Mouse (Mus musculus): Measurements from ENCODE around the gene Cd3g.
A peak's percentile ranks its signal among the peaks of the same experiment; 100 is the strongest.

The Cd3g gene

GRCm38 (mm10) chr9:44980242-44980641, at the start of gene Cd3g:
TSS of gene Cd3g (minus strand) at chr9:44980431.
- no peak for DNase-seq

GRCm38 (mm10) chr9:45027376-45027775, 47.1 kb upstream of the Cd3g start:
- no peak for DNase-seq

DNA sequence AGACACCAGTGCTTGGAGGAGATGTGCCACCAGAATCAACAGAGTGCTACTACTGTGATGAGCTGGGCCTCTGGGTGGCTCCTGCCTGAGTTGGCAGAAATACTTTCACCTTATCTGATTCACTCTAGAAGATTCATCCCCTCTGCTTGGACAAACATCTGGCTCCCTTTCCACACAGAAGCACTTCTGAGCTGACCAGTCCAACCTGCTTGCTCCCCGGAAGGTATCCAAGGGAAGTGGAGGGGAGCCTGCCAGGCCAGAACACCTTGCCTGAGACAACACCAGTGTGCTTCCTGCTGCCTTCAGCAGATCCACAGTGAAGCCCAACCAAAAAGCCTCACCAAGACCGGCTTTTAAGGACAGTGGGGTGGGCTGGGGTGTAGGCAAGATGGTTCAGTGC, 44.0 kb upstream of the Cd3g start:
- DNase-seq: no peak

GRCm38 (mm10) chr9:45023638-45024037, 43.4 kb upstream of the Cd3g start:
- no peak for DNase-seq

GRCm38 (mm10) chr9:45022800-45023199, 42.6 kb upstream of the Cd3g start:
- peak; percentile 78 to 82 for DNase-seq

- no peak for DNase-seq
Measured at GRCm38 (mm10) chr9:45018031-45018430, 37.8 kb upstream of the Cd3g start.

GRCm38 (mm10) chr9:45015841-45016240, 35.6 kb upstream of the Cd3g start:
- DNase-seq: no peak

DNA sequence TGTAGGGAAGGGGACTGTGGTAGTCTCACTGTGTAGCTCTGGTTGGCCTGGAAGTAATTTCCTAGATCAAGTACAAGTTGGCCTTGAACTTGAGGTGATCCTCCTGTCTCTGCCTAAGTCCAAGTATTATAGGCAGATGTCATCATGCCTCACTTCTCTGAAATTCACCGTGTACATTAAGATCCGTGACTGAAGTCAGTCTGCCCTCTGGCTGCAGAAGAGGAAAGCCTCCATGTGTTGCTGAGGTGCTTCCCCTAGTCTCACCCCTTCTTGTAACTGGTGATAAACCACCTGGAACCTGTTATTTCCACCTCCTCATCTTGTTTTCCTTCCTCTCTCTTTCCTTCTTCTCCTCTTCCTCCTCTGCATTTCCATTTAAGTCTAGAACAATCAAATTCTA, 34.6 kb upstream of the Cd3g start:
- peak in 1 of 2 experiments; percentile 14 for DNase-seq

DNA sequence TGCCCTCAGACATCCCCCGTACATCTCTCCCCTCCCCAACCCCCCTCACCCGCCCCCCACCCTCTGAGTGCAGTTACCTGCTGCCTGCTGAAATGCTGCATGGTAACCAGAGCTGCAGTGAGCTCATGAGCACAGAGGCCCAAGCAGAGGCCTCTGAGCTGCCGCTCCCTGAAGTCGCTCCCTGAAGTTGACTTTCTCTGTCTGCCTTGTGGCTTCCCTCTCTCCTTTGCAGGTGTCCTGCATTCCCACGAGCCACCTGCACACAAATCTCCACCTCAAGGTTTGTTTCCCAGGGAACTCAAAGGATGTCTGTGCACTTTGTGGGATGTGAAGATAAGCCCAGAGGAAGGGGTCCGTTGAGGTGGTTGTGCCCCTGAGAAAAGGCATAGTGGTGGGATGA, 31.1 kb upstream of the Cd3g start:
- DNase-seq: no peak

DNA sequence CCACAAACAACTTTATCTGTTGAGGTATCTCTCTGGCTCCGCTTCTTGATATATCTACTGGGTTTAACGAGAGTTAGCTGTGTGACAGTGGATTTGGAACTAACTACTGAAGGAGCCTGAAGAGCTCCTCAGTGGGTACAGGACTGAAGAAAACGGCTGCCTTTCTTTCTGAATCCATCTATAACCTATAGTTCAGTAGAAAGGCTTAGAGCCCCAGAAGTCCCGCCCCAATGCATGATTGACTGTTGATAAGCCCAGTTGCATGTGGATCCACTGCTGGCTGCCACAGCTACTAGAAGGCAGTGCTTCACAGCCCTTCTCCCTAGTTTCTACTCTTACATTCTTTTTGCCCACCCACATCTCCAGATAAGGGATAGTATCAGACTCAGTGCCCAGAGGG, 30.2 kb upstream of the Cd3g start:
- DNase-seq: no peak

- DNase-seq: no peak
Measured at GRCm38 (mm10) chr9:45009180-45010078, 29.2 kb upstream of the Cd3g start, which contains the start of gene Cd3e. TSS of gene Cd3e (minus strand) at chr9:45009627.

DNA sequence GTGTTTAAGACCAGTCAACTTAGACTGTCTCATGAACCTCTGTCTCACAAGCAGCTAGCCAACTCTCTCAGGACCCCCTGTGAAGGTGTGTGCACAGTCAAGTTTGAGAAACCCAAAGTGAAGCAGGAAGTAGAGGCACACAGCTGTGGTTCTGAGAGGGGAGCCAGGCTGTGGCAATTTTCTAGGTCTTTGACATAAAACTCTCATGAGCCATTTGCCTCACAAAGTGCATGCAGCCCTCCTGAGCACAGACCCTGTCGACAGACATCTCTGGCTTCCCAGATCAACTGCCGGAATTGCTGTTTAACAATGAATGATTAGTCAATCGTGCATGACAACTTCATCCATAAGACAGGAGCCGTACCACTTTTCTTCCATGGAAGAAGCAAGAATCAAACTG, 28.1 kb upstream of the Cd3g start:
- no peak for DNase-seq

- DNase-seq: no peak
Measured at GRCm38 (mm10) chr9:45007404-45007803, 27.2 kb upstream of the Cd3g start.

- DNase-seq: no peak
Measured at GRCm38 (mm10) chr9:45000249-45000648, 20.0 kb upstream of the Cd3g start.

- DNase-seq: no peak
Measured at GRCm38 (mm10) chr9:44999776-45000175, 19.5 kb upstream of the Cd3g start.

DNA sequence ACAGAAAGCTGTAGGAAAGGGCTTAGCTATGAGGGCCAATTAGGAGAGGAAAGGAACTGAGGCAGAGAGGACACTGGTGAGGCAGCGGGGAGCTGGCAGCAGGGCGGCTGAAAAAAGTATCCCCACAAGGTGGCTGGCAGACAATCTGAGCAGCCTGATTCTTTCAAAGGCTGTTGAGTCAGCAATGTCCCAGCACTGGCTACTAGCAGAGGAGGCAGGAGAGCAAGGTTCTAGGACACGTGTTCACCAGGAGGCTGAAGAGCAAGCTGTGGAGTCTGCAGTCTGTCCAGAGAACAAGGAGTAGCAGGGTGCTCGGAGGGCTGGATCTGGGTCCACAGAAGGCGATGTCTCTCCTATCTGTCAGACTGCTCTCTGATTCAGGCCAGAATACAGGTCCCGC, 18.9 kb upstream of the Cd3g start:
- no peak for DNase-seq

- no peak for DNase-seq
Measured at GRCm38 (mm10) chr9:44998138-44998537, 17.9 kb upstream of the Cd3g start.

DNA sequence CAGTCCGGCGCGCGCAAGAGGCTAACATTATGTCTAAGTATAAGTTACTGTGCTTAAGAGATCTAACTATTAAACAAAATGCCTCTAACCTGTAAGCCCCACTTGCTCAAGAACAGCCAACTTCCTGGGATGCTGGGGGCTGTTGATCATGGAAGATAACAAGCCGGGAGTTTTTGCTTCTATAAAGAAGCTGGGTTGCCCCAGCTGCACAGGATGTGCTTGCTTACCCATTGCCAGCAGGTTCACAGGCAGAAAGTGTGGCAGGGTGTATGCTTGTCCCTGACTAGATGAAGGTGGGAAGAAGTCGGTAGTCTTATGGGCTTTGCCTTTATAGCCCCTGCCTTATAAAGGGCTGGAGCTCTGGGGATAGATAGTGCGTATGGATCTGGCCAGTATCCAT, 16.4 kb upstream of the Cd3g start:
- DNase-seq: no peak

DNA sequence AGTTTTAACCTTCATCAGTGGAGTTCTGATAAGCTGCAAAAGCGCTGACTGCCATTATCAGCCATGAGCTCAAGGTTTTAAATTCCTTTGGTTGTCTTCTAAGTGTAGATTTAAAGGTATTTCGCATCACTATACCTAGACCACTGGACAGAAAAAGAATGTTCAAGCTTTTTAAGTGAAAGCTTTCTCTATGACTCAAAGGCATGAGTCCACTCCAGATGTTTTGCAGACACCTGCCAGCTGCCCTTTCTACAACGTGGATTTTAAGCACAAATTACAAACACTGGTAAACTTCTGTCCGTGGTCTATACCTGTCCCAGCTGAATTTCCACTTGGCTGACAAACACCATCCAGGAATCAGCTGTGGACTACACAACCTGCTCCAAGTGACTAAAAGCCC, 14.7 kb upstream of the Cd3g start:
- no peak for DNase-seq

DNA sequence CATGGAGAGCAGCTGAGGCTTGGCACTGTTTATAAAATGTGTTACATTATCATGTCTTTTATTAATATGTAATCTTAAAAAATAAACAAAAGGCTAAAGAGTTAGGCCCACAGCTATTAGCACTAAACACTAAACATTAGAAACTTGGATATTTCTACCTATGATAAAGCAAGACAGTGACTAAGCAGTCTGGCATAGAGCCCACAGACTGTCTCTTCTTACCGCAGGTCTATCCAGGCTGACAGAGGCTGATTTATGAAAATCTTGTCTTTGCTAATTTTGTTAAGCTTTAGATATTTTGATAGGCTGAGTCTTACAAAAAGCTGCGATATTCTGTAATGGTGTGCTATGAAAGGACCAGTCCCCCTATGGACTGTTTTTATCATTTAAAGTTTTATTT, 13.0 kb upstream of the Cd3g start:
- DNase-seq: no peak

GRCm38 (mm10) chr9:44992271-44992670, 12.0 kb upstream of the Cd3g start:
- DNase-seq: no peak

DNA sequence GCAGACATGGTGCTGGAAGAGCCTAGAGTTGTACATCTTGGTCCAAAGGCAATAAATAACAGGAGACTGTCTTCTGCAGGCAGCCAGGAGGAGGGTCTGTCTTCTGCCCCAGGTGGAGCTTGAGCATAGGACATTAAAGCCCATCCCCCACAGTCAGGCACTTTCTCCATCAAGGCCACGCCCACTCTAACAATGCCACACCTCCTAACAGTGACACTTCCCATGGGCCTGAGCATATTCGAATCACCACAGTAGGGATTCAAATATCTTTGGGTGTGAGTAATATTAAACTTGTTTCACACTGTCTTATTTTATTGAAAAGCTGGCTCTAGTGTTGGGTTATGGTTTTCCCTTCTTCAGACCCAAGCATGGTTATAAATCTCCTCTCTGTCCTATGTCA, 11.6 kb upstream of the Cd3g start:
- DNase-seq: no peak

DNA sequence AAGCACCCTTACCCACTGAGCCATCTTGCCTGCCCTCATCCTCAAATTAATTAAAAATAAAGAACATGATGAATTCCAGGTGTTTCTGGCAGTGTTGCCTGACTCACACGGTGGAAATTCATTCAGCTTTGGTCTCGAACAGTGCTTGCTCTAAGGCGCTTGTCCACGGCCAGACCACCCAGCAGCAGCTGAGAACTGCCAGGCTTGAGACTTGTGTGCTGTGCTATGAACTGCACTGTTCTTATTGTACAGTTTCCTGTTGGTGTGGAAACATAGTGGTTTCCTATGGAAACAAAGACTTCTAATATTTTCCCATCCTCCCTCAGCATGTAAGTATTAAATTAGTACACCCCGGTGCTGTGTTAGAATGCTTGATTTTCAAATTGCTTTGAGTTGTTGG, 6.7 kb upstream of the Cd3g start:
- DNase-seq: peak; percentile 26 to 41

DNA sequence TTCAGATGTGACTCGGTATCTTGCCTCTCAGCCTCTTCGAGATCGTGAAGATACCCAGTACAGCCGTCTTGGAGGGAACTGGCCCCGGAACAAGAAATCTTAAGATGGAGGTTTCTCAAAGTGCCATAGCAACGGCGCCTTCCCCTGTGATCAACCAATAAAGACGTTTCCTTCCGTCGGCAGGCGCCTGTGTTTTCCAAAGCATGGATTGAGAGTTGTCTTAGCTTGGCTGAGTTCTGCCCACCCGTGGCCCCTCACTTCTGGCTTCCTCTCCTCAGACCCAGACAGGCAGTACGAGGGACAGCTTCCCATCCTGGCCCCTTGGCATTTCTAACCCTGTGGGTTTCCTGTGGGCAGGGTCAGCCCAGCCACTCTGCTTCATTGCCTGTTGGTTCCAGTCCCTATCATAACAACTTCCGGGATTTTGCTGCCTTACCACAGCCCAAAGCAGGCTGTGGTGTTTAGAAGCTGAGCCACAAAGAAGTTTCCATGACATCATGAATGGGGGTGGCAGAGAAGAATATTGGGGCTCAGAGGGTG, 6.1 kb upstream of the Cd3g start:
- DNase-seq: peak; percentile 84 to 85

DNA sequence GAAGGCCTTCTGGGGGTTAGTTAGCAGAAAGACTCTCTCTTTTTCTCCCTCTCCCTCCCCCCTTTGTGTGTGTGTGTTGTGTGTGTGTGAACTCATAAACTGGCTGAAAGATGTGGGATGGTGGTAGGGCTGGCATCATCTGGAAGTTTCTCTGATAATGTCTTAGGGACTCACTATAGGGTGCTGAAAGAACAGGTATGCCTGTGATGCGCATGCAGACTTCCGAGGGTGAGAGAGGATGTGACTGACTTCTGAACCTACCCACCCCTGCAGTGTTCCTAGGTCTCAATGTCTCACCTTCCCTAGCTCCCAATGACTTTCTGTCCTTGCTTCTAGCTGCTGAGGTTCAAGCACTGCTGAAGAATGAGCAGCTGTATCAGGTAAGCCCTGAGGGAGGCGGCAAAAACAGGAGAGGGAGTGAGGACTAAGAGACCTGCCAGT, 5.5 kb upstream of the Cd3g start:
- peak; percentile 42 to 43 for DNase-seq

Measured in B cell, adult 2 months (primary cell).